Mouse (Mus musculus) mouse trophoblast stem cell (cell line): ENCODE measurements around the gene Olfr1446.

Experiments
- in situ Hi-C, 2 experiments: fragments of 300-500 bp; cut with MseI, MboI; formaldehyde crosslinking; loops; 2 replicates in 1 of 2; 3 replicates in 1 of 2; pipeline ENCODE4 v1.15.1; 2025

The Olfr1446 gene

GRCm38 (mm10) chr19:12893424-12893823 is at the start of gene Olfr1446:
Gene Olfr1446, minus strand, starts transcription at chr19:12893524.
- in situ Hi-C loops, result no loop called here

- in situ Hi-C loops, result no loop called here
These were observed 37.2 kb upstream of the Olfr1446 start, which contains the start of gene Olfr1449 for GRCm38 (mm10) chr19:12930540-12930939. Gene Olfr1449, plus strand, starts transcription at chr19:12930840.

- in situ Hi-C loops, result no loop called here
These were observed 31.0 kb upstream of the Olfr1446 start, which contains the start of gene Olfr1448 for GRCm38 (mm10) chr19:12924319-12924718. Gene Olfr1448, minus strand, starts transcription at chr19:12924419.

- in situ Hi-C loops, result no loop called here
These were observed 10.3 kb upstream of the Olfr1446 start, which contains the start of gene Olfr1447 for GRCm38 (mm10) chr19:12903643-12904042. Gene Olfr1447, minus strand, starts transcription at chr19:12903743.

- in situ Hi-C loops, result no loop called here
These were observed 9.8 kb downstream of the Olfr1446 start, which contains the start of gene Olfr1445 for GRCm38 (mm10) chr19:12883555-12883954. Gene Olfr1445, plus strand, starts transcription at chr19:12883855.

- in situ Hi-C loops, result no loop called here
These were observed 36.3 kb downstream of the Olfr1446 start, which contains the start of gene Olfr1444 for GRCm38 (mm10) chr19:12856983-12857382. Gene Olfr1444, plus strand, starts transcription at chr19:12857283.

- in situ Hi-C loops, result no loop called here
These were observed 46.9 kb downstream of the Olfr1446 start, which contains the start of gene Gm5244 for GRCm38 (mm10) chr19:12846382-12846781. Gene Gm5244, plus strand, starts transcription at chr19:12846682.

- in situ Hi-C loops, result no loop called here
These were observed 54.8 kb downstream of the Olfr1446 start for GRCm38 (mm10) chr19:12838507-12838906.
